Mouse (Mus musculus): ENCODE data around the gene Nudt8. TPM values are rescaled to one million over a fixed set of nuclear protein-coding genes. Genes with fewer than 3 reads are reported as not detected.

Gene Nudt8
- total and polyA plus RNA-seq, 2 experiments: 13.4 to 30.1 TPM

GRCm38 (mm10) chr19:3980917-3981316, 19.5 kb upstream of the Nudt8 start:
- Histone ChIP-seq H3K9ac (ENCODE audit: low read depth, low read length) (no peak overlapping the region), H3K4me1 (ENCODE audit: control insufficient read depth, insufficient read depth, low read length) (peaks cover 16% of the 10 kb centered on the region), H3K36me3 (ENCODE audit: control insufficient read depth, insufficient read depth, low read length) (no peaks in the 10 kb centered on the region), H3K79me2 (ENCODE audit: control insufficient read depth, insufficient read depth, low read length) (no peaks in the 10 kb centered on the region), H3K4me3 (ENCODE audit: insufficient read depth, low read depth, low read length) (no peak overlapping the region), H3K27ac (replicated peaks; ENCODE audit: insufficient read depth, low read depth, low read length) (no peak overlapping the region), H3K27me3 (ENCODE audit: control insufficient read depth, insufficient read depth, low read length) (no peaks in the 10 kb centered on the region)
- no peak for TF ChIP-seq POLR2A (IDR thresholded peaks at IDR 0.05; ENCODE audit: extremely low read depth, insufficient read depth, low read length)
- TF ChIP-seq CTCF (IDR thresholded peaks at IDR 0.05; ENCODE audit: low read depth, low read length): no peak
- 89% methylated on average over 9 of the region's 9 CpGs for WGBS
- DNase-seq (ENCODE audit: extremely low read depth, low read depth, low spot score): no peak

- H3K4me3 ChIP-seq (ENCODE audit: insufficient read depth, low read depth, low read length): no peak overlapping the region
- H3K79me2 ChIP-seq (ENCODE audit: control insufficient read depth, insufficient read depth, low read length): no peaks in the 10 kb centered on the region
- 78% methylated on average over 9 of the region's 9 CpGs for WGBS
- H3K27ac ChIP-seq (replicated peaks; ENCODE audit: insufficient read depth, low read depth, low read length): no peak overlapping the region
- no peak overlapping the region for H3K9ac ChIP-seq (ENCODE audit: low read depth, low read length)
- H3K36me3 ChIP-seq (ENCODE audit: control insufficient read depth, insufficient read depth, low read length): peaks cover under 1% of the 10 kb centered on the region; the same call in 1 of the 2 replicates
- H3K4me1 ChIP-seq (ENCODE audit: control insufficient read depth, insufficient read depth, low read length): peaks cover 28% of the 10 kb centered on the region
- TF ChIP-seq CTCF (IDR thresholded peaks at IDR 0.05; ENCODE audit: low read depth, low read length) (no peak), POLR2A (IDR thresholded peaks at IDR 0.05; ENCODE audit: extremely low read depth, insufficient read depth, low read length) (no peak)
- H3K27me3 ChIP-seq (ENCODE audit: control insufficient read depth, insufficient read depth, low read length): no peaks in the 10 kb centered on the region
- peak; percentile 34 for DNase-seq (ENCODE audit: extremely low read depth, low read depth, low spot score)
Observed at GRCm38 (mm10) chr19:3983527-3984200, 16.7 kb upstream of the Nudt8 start.

GRCm38 (mm10) chr19:3985261-3985681, 15.1 kb upstream of the Nudt8 start:
- Histone ChIP-seq H3K27me3 (ENCODE audit: control insufficient read depth, insufficient read depth, low read length) (no peaks in the 10 kb centered on the region), H3K4me1 (ENCODE audit: control insufficient read depth, insufficient read depth, low read length) (peaks cover 28% of the 10 kb centered on the region), H3K9ac (ENCODE audit: low read depth, low read length) (peak overlapping the region; percentile 0; the same call in 1 of the 2 replicates), H3K79me2 (ENCODE audit: control insufficient read depth, insufficient read depth, low read length) (no peaks in the 10 kb centered on the region), H3K27ac (replicated peaks; ENCODE audit: insufficient read depth, low read depth, low read length) (peak overlapping the region; percentile 97), H3K4me3 (ENCODE audit: insufficient read depth, low read depth, low read length) (no peak overlapping the region), H3K36me3 (ENCODE audit: control insufficient read depth, insufficient read depth, low read length) (peaks cover 3% of the 10 kb centered on the region; the same call in 1 of the 2 replicates)
- 5% methylated on average over 8 of the region's 8 CpGs for WGBS
- TF ChIP-seq POLR2A (IDR thresholded peaks at IDR 0.05; ENCODE audit: extremely low read depth, insufficient read depth, low read length) (no peak), CTCF (IDR thresholded peaks at IDR 0.05; ENCODE audit: low read depth, low read length) (no peak)
- peak; percentile 94 for DNase-seq (ENCODE audit: extremely low read depth, low read depth, low spot score)

- Histone ChIP-seq H3K27me3 (ENCODE audit: control insufficient read depth, insufficient read depth, low read length) (no peaks in the 10 kb centered on the region), H3K9ac (ENCODE audit: low read depth, low read length) (peak within 1 kb of the TSS; percentile 71), H3K79me2 (ENCODE audit: control insufficient read depth, insufficient read depth, low read length) (no peaks in the 10 kb centered on the region), H3K36me3 (ENCODE audit: control insufficient read depth, insufficient read depth, low read length) (peaks cover 3% of the 10 kb centered on the region; the same call in 1 of the 2 replicates), H3K4me3 (ENCODE audit: insufficient read depth, low read depth, low read length) (peak within 1 kb of the TSS; percentile 44), H3K27ac (replicated peaks; ENCODE audit: insufficient read depth, low read depth, low read length) (peak within 1 kb of the TSS; percentile 97), H3K4me1 (ENCODE audit: control insufficient read depth, insufficient read depth, low read length) (peaks cover 28% of the 10 kb centered on the region)
- 4% methylated on average over 8 of the region's 8 CpGs for WGBS
- DNase-seq (ENCODE audit: extremely low read depth, low read depth, low spot score): peak; percentile 93
- TF ChIP-seq POLR2A (IDR thresholded peaks at IDR 0.05; ENCODE audit: extremely low read depth, insufficient read depth, low read length) (peak; percentile 99), CTCF (IDR thresholded peaks at IDR 0.05; ENCODE audit: low read depth, low read length) (no peak)
Observed at GRCm38 (mm10) chr19:3986334-3986733, 14.0 kb upstream of the Nudt8 start, which contains the start of gene Acy3. Acy3 (plus strand) TSS chr19:3986570.

GRCm38 (mm10) chr19:3988066-3988465, 12.3 kb upstream of the Nudt8 start:
- H3K4me3 ChIP-seq (ENCODE audit: insufficient read depth, low read depth, low read length): no peak overlapping the region
- H3K27ac ChIP-seq (replicated peaks; ENCODE audit: insufficient read depth, low read depth, low read length): no peak overlapping the region
- H3K27me3 ChIP-seq (ENCODE audit: control insufficient read depth, insufficient read depth, low read length): no peaks in the 10 kb centered on the region
- DNase-seq (ENCODE audit: extremely low read depth, low read depth, low spot score): no peak
- WGBS: 95% methylated on average over 14 of the region's 14 CpGs
- H3K79me2 ChIP-seq (ENCODE audit: control insufficient read depth, insufficient read depth, low read length): no peaks in the 10 kb centered on the region
- peaks cover 3% of the 10 kb centered on the region; the same call in 1 of the 2 replicates for H3K36me3 ChIP-seq (ENCODE audit: control insufficient read depth, insufficient read depth, low read length)
- peaks cover 28% of the 10 kb centered on the region for H3K4me1 ChIP-seq (ENCODE audit: control insufficient read depth, insufficient read depth, low read length)
- TF ChIP-seq CTCF (IDR thresholded peaks at IDR 0.05; ENCODE audit: low read depth, low read length) (no peak), POLR2A (IDR thresholded peaks at IDR 0.05; ENCODE audit: extremely low read depth, insufficient read depth, low read length) (no peak)
- no peak overlapping the region for H3K9ac ChIP-seq (ENCODE audit: low read depth, low read length)

GRCm38 (mm10) chr19:3988750-3989149, 11.6 kb upstream of the Nudt8 start:
- no peak for DNase-seq (ENCODE audit: extremely low read depth, low read depth, low spot score)
- no peak overlapping the region for H3K9ac ChIP-seq (ENCODE audit: low read depth, low read length)
- H3K79me2 ChIP-seq (ENCODE audit: control insufficient read depth, insufficient read depth, low read length): no peaks in the 10 kb centered on the region
- H3K4me1 ChIP-seq (ENCODE audit: control insufficient read depth, insufficient read depth, low read length): peaks cover 28% of the 10 kb centered on the region
- no peak overlapping the region for H3K27ac ChIP-seq (replicated peaks; ENCODE audit: insufficient read depth, low read depth, low read length)
- H3K36me3 ChIP-seq (ENCODE audit: control insufficient read depth, insufficient read depth, low read length): peaks cover 3% of the 10 kb centered on the region; the same call in 1 of the 2 replicates
- peak; percentile 4; the same call in 1 of the 2 replicates for TF ChIP-seq CTCF (IDR thresholded peaks at IDR 0.05; ENCODE audit: low read depth, low read length)
- TF ChIP-seq POLR2A (IDR thresholded peaks at IDR 0.05; ENCODE audit: extremely low read depth, insufficient read depth, low read length): no peak
- 93% methylated on average over 4 of the region's 4 CpGs for WGBS
- H3K27me3 ChIP-seq (ENCODE audit: control insufficient read depth, insufficient read depth, low read length): no peaks in the 10 kb centered on the region
- H3K4me3 ChIP-seq (ENCODE audit: insufficient read depth, low read depth, low read length): no peak overlapping the region
